Mouse (Mus musculus) limb, embryonic 10.5 days (tissue): ENCODE results near the gene Sgf29. TPM values are rescaled to one million over a fixed set of nuclear protein-coding genes. Genes with fewer than 3 reads are reported as not detected.
"Not testable (repeated sequence)": the region's sequence is repeated elsewhere in the genome, so short reads cannot be mapped to it uniquely, and the experiment has no call there.

Experiments used
- DNase-seq: peaks from one replicate; pipeline ENCODE4 v3.0.0-alpha.2; 2017; ENCODE audit warnings: low spot score
- H3K27ac ChIP-seq: fragments of 300-500 bp; sonication (generic); 2 replicates; pipeline ENCODE4 v1.5.1; 2016; ENCODE audit warnings: mild to moderate bottlenecking
- H3K27me3 ChIP-seq: fragments of 300-500 bp; sonication (generic); 2 replicates; pipeline ENCODE4 v1.6.1; 2016; ENCODE audit warnings: low read depth, mild to moderate bottlenecking; ENCODE audit not compliant: poor library complexity, severe bottlenecking
- H3K36me3 ChIP-seq: fragments of 300-500 bp; sonication (generic); 2 replicates; pipeline ENCODE4 v1.6.1; 2016; ENCODE audit warnings: mild to moderate bottlenecking, moderate library complexity
- H3K4me1 ChIP-seq: fragments of 300-500 bp; sonication (generic); 2 replicates; pipeline ENCODE4 v1.6.1; 2016
- H3K4me3 ChIP-seq: fragments of 300-500 bp; sonication (generic); 2 replicates; pipeline ENCODE4 v1.5.1; 2016; ENCODE audit warnings: mild to moderate bottlenecking, moderate library complexity
- H3K9me3 ChIP-seq: fragments of 300-500 bp; sonication (generic); replicated peaks from 2 replicates; pipeline ENCODE4 v1.6.1; 2016; ENCODE audit warnings: mild to moderate bottlenecking
- WGBS: fragments of 180-500 bp; shearing (Covaris S2); methylation state at CpG from one replicate; pipeline ENCODE4 v1.1.7; 2016; 5-methylcytosine and 5-hydroxymethylcytosine counted together
- polyA plus RNA-seq: library from polyadenylated mRNA; unstranded; fragments of >200 nt; fragmentation: Nextera tagmentation; extraction: Ambion mirVana; gene quantifications from 2 replicates; pipeline ENCODE4 v1.2.1, GENCODE M21; 2016

Sgf29 gene
- polyA plus RNA-seq, 1 experiment from 2014 or later, result 69.0 TPM

GRCm38 (mm10) chr7:126676207-126676606, 27.1 kb downstream of the Sgf29 start, which contains the start of gene Sult1a1:
Gene Sult1a1 (minus strand): TSS chr7:126676432.
- H3K27me3 ChIP-seq, result no peaks in the 10 kb centered on the region
- H3K4me1 ChIP-seq, result no peaks in the 10 kb centered on the region
- WGBS, result 83% methylated on average over 1 of the region's 1 CpGs
- no peak for DNase-seq
- H3K4me3 ChIP-seq, result no peak within 1 kb of the TSS
- no peaks in the 10 kb centered on the region for H3K9me3 ChIP-seq
- peaks cover 58% of the 10 kb centered on the region for H3K36me3 ChIP-seq
- H3K27ac ChIP-seq, result no peak within 1 kb of the TSS

GRCm38 (mm10) chr7:126676631-126677220, 27.6 kb downstream of the Sgf29 start:
- Histone ChIP-seq H3K9me3 (no peaks in the 10 kb centered on the region), H3K27me3 (no peaks in the 10 kb centered on the region), H3K4me3 (no peak overlapping the region), H3K27ac (no peak overlapping the region), H3K4me1 (no peaks in the 10 kb centered on the region), H3K36me3 (peaks cover 53% of the 10 kb centered on the region)
- 85% methylated on average over 4 of the region's 4 CpGs for WGBS
- no peak for DNase-seq

GRCm38 (mm10) chr7:126678545-126679341, 29.6 kb downstream of the Sgf29 start:
- Histone ChIP-seq H3K9me3 (no peaks in the 10 kb centered on the region), H3K36me3 (peaks cover 34% of the 10 kb centered on the region), H3K4me3 (no peak overlapping the region), H3K27me3 (no peaks in the 10 kb centered on the region), H3K4me1 (no peaks in the 10 kb centered on the region), H3K27ac (no peak overlapping the region)
- DNase-seq, result no peak
- WGBS, result 80% methylated on average over 8 of the region's 8 CpGs

- Histone ChIP-seq H3K36me3 (peaks cover 28% of the 10 kb centered on the region), H3K27ac (no peak overlapping the region), H3K4me1 (no peaks in the 10 kb centered on the region), H3K9me3 (no peaks in the 10 kb centered on the region), H3K27me3 (no peaks in the 10 kb centered on the region), H3K4me3 (no peak overlapping the region)
- DNase-seq, result no peak
- WGBS, result 95% methylated on average over 5 of the region's 5 CpGs
Observed at GRCm38 (mm10) chr7:126679683-126680082, 30.6 kb downstream of the Sgf29 start.

- no peak overlapping the region for H3K4me3 ChIP-seq
- no peaks in the 10 kb centered on the region for H3K4me1 ChIP-seq
- H3K27me3 ChIP-seq, result no peaks in the 10 kb centered on the region
- 97% methylated on average over 5 of the region's 5 CpGs for WGBS
- H3K36me3 ChIP-seq, result peaks cover 16% of the 10 kb centered on the region
- no peak overlapping the region for H3K27ac ChIP-seq
- no peak for DNase-seq
- H3K9me3 ChIP-seq, result no peaks in the 10 kb centered on the region
Observed at GRCm38 (mm10) chr7:126681221-126681620, 32.1 kb downstream of the Sgf29 start.

GRCm38 (mm10) chr7:126688156-126688555, 39.0 kb downstream of the Sgf29 start:
- not testable (repeated sequence) for H3K9me3 ChIP-seq, H3K27me3 ChIP-seq, H3K27ac ChIP-seq, DNase-seq, H3K4me1 ChIP-seq, H3K4me3 ChIP-seq
- peaks cover 34% of the 10 kb centered on the region for H3K36me3 ChIP-seq
- 77% methylated on average over 4 of the region's 4 CpGs for WGBS

GRCm38 (mm10) chr7:126689021-126689420, 39.9 kb downstream of the Sgf29 start:
- Histone ChIP-seq H3K9me3 (no peaks in the 10 kb centered on the region), H3K4me3 (no peak overlapping the region), H3K4me1 (no peaks in the 10 kb centered on the region; the same call in 1 of the 2 replicates), H3K27ac (no peak overlapping the region), H3K36me3 (peaks cover 32% of the 10 kb centered on the region), H3K27me3 (no peaks in the 10 kb centered on the region)
- 92% methylated on average over 3 of the region's 3 CpGs for WGBS
- DNase-seq, result no peak

GRCm38 (mm10) chr7:126690737-126691136, 41.6 kb downstream of the Sgf29 start:
- 87% methylated on average over 3 of the region's 3 CpGs for WGBS
- H3K36me3 ChIP-seq, result peaks cover 31% of the 10 kb centered on the region
- no peaks in the 10 kb centered on the region for H3K27me3 ChIP-seq

GRCm38 (mm10) chr7:126691676-126692075, 42.6 kb downstream of the Sgf29 start:
- Histone ChIP-seq H3K4me1 (peaks cover 13% of the 10 kb centered on the region), H3K4me3 (no peak overlapping the region), H3K9me3 (no peaks in the 10 kb centered on the region), H3K27ac (no peak overlapping the region), H3K27me3 (no peaks in the 10 kb centered on the region), H3K36me3 (peaks cover 31% of the 10 kb centered on the region)
- no peak for DNase-seq
- 83% methylated on average over 5 of the region's 5 CpGs for WGBS

More at GRCm38 (mm10) chr7:126690737-126691136, 41.6 kb downstream of the Sgf29 start:
- H3K4me3 ChIP-seq, result no peak overlapping the region
- H3K27ac ChIP-seq, result no peak overlapping the region
- no peaks in the 10 kb centered on the region for H3K9me3 ChIP-seq
- DNase-seq, result no peak
- H3K4me1 ChIP-seq, result peaks cover 7% of the 10 kb centered on the region

- H3K27me3 ChIP-seq, result no peaks in the 10 kb centered on the region
- 95% methylated on average over 26 of the region's 26 CpGs for WGBS
Observed at GRCm38 (mm10) chr7:126692426-126692825, 43.3 kb downstream of the Sgf29 start.

GRCm38 (mm10) chr7:126693256-126693655, 44.1 kb downstream of the Sgf29 start:
- Histone ChIP-seq H3K9me3 (no peaks in the 10 kb centered on the region), H3K4me1 (peaks cover 20% of the 10 kb centered on the region), H3K4me3 (no peak overlapping the region), H3K27ac (no peak overlapping the region), H3K36me3 (peaks cover 46% of the 10 kb centered on the region), H3K27me3 (no peaks in the 10 kb centered on the region)
- DNase-seq, result peak; percentile 77
- WGBS, result 47% methylated on average over 3 of the region's 3 CpGs

More at GRCm38 (mm10) chr7:126692426-126692825, 43.3 kb downstream of the Sgf29 start:
- no peak overlapping the region for H3K4me3 ChIP-seq
- H3K9me3 ChIP-seq, result no peaks in the 10 kb centered on the region
- H3K27ac ChIP-seq, result no peak overlapping the region
- no peak for DNase-seq
- peaks cover 20% of the 10 kb centered on the region for H3K4me1 ChIP-seq
- peaks cover 38% of the 10 kb centered on the region for H3K36me3 ChIP-seq

GRCm38 (mm10) chr7:126693781-126694180, 44.7 kb downstream of the Sgf29 start:
- H3K36me3 ChIP-seq, result peaks cover 50% of the 10 kb centered on the region
- DNase-seq, result no peak
- no peaks in the 10 kb centered on the region for H3K27me3 ChIP-seq
- 93% methylated on average over 7 of the region's 7 CpGs for WGBS
- no peak overlapping the region for H3K27ac ChIP-seq
- H3K4me1 ChIP-seq, result peaks cover 20% of the 10 kb centered on the region
- no peak overlapping the region for H3K4me3 ChIP-seq
- no peaks in the 10 kb centered on the region for H3K9me3 ChIP-seq

GRCm38 (mm10) chr7:126694441-126695051, 45.4 kb downstream of the Sgf29 start:
- 58% methylated on average over 10 of the region's 10 CpGs for WGBS
- peaks cover 20% of the 10 kb centered on the region for H3K4me1 ChIP-seq
- peak overlapping the region; percentile 95; the same call in 1 of the 2 replicates for H3K27ac ChIP-seq
- no peaks in the 10 kb centered on the region for H3K9me3 ChIP-seq
- H3K27me3 ChIP-seq, result no peaks in the 10 kb centered on the region
- peaks cover 56% of the 10 kb centered on the region for H3K36me3 ChIP-seq
- H3K4me3 ChIP-seq, result peak overlapping the region; percentile 89
- DNase-seq, result no peak
